Mouse (Mus musculus): ENCODE results near the gene Olfr270.
A peak's percentile ranks its signal among the peaks of the same experiment; 100 is the strongest.

Gene Olfr270

DNA sequence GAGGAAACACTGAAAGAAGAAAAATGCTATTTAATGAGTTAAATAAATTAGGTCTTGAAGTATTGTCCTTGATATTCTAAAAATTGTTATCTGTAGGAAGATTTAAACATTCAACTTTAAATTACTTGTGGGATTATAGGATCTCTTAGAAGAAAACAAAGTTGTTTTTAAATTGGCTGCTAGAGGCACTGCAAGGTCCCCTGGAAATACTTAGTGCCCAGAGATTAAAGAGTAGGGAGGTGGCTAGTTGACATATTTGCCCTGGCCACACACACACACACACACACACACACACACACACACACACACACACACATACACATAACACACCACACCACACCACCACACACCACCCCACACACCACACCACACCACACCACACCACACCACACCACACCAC lies at the start of gene Olfr270:
Gene Olfr270 (plus strand): TSS at position 301 of the 400 bp plus-strand sequence.
- no peak for DNase-seq (ENCODE audit: low spot score)

DNA sequence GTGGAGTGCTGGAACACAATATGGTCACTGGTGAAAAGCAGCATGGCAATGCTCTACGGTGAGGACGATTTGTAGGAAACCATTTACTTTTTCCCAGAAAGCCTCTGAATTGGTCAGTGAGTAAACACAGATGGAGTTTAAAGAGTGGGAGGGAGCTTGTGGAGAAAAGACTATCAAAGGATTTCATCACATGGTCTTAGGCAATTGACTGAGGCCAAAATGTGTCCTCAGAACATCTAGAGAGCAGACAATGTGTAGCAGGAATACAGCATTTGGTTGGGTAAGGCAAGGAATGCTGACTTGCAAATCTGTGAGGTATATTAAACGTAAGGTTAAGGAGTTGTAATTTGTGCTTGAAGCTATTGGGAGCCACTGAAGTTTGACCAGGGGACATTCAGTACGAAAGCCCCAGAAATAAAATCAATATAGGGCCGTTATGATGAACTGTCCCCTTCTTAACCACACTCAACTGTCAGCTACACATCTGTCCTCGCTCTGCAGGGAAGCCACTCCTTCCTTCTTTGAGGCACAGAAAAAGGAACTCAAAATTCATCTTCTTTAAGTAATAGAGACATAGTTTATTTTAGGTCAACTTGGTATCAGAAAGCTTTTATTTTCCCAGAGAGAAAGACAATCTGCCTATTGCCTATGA lies 47.6 kb upstream of the Olfr270 start:
- DNase-seq (ENCODE audit: low spot score): no peak

DNA sequence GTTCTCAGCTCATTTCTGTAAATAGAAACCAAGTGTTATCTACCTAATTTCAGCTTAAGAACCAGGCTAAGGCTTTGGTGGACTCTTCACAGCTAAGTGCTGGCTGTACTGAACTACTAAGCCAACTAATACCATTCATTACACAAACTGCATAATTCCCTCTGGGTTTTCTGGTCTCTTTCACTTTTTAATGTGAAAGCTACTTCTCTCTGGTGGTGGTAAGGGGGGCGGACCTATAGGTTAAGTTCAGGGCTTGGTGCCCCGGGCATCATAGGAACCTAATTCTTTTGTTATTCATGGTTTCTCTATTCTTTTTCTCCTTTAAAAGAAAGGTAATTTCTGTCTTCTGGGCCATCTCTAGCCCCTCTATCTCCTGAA lies 47.0 kb upstream of the Olfr270 start:
- no peak for DNase-seq (ENCODE audit: low spot score)

DNA sequence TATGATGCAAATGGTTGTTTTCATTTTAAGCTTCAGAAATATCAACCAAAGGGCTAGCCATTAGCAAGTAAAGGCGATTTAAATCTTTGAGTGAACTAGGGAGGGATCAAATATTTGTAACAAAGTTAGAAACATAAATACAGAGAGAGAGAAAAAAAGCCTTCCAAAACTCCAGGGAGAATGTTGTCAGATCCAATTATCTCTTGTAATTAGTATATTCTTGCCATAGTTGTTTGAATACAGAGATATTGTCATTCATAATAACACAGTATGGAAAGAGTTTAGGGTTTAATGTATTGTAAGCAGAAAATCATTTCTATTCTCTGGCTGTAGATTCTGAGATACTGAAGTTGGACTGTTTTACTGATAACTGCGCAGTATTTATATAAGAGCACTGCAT lies 45.3 kb upstream of the Olfr270 start, which contains the start of gene Olfr272:
Gene Olfr272 (minus strand): TSS at position 101 of the 400 bp plus-strand sequence.
- DNase-seq (ENCODE audit: low spot score): no peak

DNA sequence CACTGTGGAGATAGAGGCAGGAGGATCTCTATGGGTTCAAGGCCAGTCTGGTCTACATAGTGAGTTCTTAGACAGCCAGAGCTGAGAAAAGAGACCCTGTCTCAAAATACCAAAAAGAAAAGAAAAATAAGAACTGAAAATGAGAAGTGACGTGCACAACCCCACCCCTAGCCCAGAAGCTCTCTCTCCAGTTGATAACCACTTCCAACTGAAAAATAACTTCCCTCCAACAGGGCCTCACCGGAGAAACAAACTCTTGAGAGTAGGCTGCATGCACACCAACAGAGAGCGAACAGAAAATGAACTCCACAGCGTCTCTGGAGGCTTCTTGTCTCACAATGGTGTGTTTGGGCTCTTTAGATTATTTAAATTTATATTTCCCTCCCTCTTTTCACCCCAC lies 33.9 kb upstream of the Olfr270 start:
- no peak for DNase-seq (ENCODE audit: low spot score)

DNA sequence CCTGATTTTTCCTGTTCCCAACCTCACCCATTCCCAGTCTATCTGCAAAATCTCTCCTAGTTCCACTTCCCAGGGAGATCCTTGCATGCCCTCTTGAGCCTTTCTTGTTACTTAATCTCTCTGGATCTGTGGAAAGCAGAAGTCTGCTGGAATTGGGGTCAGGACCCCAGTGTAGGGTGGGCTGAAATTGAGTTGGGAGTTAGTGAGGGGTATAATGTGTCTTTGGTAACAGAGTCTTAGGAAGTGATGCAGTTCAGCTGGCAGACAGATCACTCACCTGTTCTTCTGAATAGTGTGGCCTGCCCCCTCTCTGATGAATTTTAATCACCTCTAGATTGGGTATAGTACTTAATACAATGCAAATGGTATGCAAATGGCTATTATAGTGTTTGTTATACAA lies 17.7 kb upstream of the Olfr270 start:
- no peak for DNase-seq (ENCODE audit: low spot score)

DNA sequence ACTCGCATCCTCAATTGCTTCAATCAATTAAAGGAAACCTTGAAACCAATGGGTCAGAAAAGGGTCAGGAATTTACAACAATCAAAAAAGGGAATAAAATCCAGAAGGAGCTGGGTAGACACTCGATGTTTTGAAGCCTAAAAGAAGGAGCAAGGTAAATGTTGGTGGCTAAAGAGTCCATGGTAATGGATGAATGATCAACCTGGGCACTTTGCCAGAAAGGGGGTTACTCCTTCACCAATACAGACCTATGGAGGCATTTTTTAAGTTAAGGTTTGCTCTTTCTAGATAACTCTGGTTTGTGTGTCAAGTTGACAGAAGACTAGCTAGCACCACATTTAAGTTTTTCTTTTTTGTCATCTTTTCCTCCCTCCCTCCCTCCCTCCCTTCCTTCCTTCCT lies 15.3 kb upstream of the Olfr270 start:
- DNase-seq (ENCODE audit: low spot score): no peak

DNA sequence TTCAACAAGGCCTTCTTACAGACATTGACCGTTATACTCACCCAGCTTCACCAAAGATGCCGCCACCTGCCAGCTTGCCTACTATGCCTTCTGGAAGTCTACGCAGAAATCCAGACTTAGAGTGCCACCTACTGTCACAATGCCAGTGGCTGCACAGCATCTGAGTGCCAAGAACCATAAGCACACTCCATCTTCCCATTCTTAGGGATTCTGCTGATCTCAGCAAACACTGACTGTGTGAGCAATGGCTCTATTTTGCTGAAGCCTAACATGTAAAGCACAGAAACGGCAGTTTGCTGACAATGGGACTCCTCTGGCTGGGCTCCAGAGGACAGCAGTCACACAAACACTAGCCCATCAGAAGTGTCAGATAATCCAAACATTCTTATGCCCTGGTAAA lies 5.7 kb upstream of the Olfr270 start:
- DNase-seq (ENCODE audit: low spot score): no peak

DNA sequence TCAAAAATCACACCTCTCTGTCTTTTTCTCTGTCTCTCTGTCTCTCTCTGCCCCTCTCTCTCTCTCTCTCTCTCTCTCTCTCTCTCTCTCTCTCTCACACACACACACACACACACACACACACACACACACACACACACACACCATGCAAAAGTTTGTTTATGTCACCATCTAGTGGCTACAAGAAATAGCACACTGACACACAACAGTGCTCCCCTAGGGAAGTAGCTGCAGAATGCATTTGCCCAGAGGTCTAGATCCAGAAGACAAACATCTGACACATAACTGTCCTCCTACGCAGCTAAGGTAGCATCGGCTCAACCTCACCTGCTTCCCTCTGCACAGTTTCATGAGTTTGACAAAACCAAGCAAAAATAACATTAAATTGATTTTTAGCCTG lies 20.9 kb downstream of the Olfr270 start:
- DNase-seq (ENCODE audit: low spot score): no peak

DNA sequence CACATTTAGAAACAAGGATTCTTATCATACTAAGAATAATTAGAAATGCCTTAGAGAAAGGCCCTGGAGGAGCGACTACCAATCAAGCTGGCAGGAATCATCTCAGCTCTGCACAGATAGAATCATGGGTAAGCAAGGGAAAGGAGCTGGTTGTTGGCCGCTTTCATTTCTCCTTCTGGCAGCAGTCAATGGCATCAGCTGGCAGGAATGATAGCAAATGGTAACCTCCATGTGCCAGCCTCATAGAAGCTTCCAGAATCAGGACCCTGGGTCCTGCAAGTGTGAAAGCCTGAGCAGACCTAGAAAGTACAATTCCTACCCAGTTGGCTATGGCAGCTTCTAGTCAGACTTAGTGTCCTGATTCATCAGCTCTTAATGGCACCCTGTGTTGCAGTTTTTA lies 21.9 kb downstream of the Olfr270 start:
- DNase-seq (ENCODE audit: low spot score): no peak

DNA sequence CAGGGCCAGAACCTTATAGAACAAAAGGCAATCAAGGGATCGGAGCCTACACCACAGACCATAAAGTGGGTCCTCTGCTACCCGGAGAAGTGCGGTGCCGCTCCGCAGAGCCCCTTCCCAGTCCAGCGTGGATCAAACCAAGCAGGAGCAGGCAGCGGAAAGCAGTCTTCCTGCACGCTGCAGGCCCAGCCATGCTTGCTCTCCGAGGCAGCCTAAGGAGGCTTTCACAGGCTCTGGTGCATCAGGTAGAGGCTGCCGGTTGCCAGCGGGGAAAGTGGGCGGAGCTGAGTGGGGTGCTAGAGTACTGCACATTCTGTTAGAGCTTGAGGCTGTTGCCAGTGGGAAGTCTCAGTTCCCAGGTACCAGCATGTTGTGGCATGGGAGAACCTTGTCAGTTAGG lies 24.9 kb downstream of the Olfr270 start, which contains the start of gene Nipsnap3a:
Gene Nipsnap3a (plus strand): TSS at position 25 of the 400 bp plus-strand sequence.
- DNase-seq (ENCODE audit: low spot score): no peak

DNA sequence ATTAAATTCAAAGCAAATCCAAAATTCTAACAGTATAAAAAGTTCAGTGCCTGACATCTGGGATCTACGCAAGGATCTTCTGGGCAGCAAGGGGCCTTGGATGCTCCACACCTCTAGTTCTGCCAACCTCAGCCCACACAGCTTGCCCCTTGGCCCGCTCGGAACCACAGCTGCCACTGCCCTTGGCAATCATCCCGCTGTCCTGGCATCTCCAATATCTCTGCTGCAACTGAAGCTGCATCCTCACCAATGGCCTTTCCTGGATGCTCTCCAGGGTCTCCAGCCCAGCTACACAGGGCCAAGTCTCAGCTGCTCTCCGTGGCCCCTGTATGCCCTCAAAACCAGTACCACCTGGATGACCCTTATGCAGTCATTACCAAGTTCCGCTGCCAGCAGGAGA lies 35.1 kb downstream of the Olfr270 start:
- DNase-seq (ENCODE audit: low spot score): no peak

DNA sequence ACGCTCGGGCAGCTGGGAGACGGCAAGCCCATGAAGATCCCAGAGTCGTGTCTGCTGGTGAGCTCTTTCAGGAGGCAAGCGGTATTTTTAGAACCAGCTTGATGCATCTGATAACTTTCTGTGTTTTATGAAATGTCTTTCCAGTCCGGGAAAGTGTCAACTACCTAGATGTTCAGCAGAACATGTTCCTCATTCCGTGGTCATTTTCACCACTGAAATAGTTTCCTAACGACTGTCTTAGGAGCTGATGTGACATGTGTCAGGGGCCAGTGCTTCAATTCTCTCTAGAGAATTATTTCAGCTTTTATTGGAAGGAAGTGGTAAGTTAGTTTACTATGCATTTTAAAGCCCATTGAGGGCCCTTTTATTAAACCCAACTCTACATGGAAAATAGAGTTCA lies 35.8 kb downstream of the Olfr270 start:
- no peak for DNase-seq (ENCODE audit: low spot score)

DNA sequence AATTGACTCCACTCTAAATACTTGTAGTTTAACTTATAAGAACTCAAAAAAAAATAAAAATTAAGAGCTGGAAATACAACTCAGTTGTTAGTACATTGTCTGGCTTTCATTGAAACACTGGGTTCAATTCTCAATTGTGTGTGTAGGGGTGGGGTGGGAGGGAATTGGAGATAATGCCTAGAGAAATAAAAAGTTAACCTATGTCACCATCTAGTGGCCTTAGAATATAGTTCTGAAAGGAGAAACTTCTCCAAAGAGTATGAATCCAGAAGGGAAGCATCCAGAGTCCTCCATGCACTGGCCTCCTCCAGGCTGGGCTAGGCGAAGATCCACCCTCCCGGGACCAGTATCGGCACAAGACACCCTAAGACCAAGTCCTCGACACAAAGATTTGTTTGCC lies 44.8 kb downstream of the Olfr270 start:
- no peak for DNase-seq (ENCODE audit: low spot score)

DNA sequence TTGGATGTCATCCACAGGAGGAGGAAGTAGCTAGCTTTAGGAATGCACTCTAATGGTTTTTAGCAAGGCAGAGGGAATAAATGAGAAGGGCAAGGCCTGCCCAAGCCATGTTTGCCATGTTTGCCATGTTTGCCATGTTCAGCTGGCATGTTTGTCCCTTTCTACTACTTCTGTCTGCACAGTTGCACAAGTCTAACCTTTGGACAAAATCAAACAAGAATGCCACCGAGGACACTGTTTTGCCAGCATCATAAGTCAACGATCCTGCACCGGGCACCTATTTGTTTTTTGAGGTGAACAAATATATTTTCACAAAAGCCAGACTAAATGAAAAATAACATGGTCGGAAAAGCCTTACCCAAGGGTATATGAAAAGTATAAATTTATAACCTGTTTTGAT lies 45.5 kb downstream of the Olfr270 start:
- DNase-seq (ENCODE audit: low spot score): no peak

DNA sequence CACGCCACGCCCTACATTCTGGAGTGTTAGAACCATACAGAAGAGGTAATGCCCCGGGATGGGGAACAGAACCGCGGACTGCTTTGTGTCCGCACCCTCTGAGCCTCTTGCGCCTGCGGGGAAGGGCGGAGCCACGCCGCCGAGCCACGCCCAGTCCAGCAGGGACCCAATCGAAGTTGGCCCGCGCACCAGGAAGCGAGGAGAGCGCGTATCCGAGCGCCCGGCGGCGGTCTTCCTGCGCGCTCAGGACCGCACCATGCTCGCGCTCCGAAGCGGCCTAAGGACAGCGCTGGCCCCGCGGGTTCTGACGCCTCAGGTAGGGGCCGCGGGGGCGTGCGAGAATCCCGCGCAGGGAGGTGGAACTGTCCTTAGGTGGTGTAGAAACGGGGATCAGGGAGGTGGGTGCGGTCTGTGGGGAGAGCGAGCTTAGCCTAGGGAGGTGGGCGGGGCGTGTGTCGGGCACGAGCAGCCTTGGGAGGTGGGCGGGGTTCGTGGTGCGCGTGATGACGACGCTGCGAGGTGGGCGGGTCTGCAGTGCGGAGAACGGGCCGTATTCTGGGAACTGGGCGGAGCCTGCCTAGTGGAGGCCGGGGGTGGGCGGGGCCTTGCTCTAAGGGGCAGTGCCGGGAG lies 47.5 kb downstream of the Olfr270 start, which contains the start of gene Nipsnap3b:
Gene Nipsnap3b (plus strand): TSS at position 149 of the 630 bp plus-strand sequence.
- DNase-seq (ENCODE audit: low spot score): peak; percentile 99

DNA sequence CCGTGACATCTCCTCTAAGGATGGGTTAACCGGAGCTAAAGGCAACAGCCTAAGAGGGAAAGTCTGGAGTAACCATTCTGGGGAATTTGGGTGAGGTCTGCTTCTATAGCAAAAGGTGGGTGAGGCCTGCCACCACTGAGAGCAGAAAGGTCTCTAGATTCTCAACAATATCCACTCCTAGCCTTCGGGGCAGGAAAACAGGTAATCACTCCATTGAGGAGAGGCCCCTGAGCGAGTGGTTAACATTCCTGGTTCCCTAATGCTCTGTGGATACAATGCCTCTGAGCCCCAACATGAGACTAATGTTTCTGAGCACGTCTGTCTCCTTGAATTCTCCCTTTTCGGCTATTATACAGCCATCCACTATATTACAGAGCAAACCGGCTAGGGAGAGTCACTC lies 50.1 kb downstream of the Olfr270 start:
- DNase-seq (ENCODE audit: low spot score): no peak

DNA sequence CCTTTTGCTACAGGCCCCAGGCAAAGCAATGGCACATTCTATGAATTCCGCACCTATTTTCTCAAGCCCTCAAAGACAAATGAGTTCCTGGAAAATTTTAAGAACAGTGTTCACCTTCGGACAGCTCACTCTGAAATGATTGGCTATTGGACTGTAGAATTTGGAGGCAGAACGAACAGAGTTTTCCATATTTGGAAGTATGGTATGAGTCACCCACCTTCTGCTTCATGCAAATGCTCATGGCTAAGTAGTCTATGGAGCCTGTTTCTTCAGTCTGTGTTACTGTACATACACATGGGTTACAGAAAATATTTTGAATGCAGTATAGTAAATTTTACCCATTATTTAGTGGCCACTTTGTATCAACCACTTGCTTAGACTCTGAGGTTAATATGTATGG lies 50.7 kb downstream of the Olfr270 start:
- DNase-seq (ENCODE audit: low spot score): no peak

DNA sequence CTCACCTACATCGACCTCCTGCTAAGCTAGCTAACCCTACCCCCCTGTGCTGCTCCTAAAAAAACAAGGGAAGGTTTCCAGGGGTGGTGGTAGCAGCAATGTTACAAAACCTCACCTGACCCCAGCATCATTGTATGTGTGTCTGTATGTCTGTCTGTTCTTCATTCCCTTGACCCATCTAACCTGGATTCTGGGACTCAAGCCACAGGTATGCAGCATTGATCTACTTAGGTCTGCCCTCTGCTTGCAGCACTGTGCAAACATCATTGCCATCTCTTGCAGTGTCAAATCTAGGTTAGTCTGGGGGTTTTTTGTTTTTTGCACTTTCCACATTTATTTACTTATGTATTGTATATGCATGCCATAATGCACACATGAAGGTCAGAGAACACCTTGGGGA lies 54.0 kb downstream of the Olfr270 start:
- DNase-seq (ENCODE audit: low spot score): no peak

Data from yolk sac, embryonic 10.5 days (tissue).